Comparison of ENCODE assay signal across 13 mouse cellular contexts in the genomic region with DNA sequence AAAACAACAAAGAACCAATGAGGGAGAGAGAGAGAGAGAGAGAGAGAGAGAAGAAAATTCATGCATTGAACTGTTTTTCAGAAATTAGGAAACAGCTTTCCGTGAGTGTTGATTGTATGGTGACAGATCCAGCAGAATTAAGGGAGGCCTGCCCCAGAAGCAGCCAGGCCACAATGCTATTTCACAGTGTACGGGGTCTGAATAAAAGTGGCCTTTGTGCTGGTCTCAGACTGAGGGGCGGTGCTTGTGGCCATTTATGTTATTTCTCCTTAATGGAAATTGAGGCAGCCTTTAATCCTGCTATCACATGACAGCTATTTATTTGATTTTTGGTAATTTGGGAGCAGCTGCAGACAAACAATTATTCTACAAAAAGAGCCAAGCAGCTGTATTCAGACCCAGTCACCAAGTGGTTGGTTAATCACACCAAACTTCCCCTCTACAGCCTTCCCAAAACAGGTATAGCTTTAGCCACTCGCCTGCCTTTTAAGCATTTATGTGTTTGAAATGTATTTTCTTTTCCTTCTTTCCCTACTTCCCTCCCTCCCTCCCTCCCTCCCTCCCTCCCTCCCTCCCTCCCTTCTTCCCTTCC. TPM values are rescaled to one million over a fixed set of nuclear protein-coding genes. Genes with fewer than 3 reads are reported as not detected.
A peak's percentile ranks its signal among the peaks of the same experiment; 100 is the strongest.
DNase-seq lines count a peak whose midpoint lies in the region; ATAC-seq and TF ChIP-seq lines count a peak whose summit lies in the region.
"Had no signal": no experiment of that assay in that cellular context is flagged by ENCODE, and none has a peak within 500 bp of the region (broad histone marks: within the 10 kb centered on the region; RNA-seq: fewer than 3 reads in every experiment).

No protein-coding gene starts in this region.

- no peak for TF ChIP-seq EP300 in stomach, postnatal 0 days (optimal IDR thresholded peaks at IDR 0.05)

- no peak overlapping the region for H3K4me2 ChIP-seq in midbrain, embryonic 12.5 days (replicated peaks)
- H3K4me2 ChIP-seq in midbrain, embryonic 15.5 days: no peak overlapping the region
- H3K4me2 ChIP-seq in forebrain, embryonic 14.5 days (ENCODE audit: low read length): no peak overlapping the region
- no peak overlapping the region for H3K4me2 ChIP-seq in neural tube, embryonic 13.5 days
- no peak overlapping the region for H3K4me2 ChIP-seq in stomach, postnatal 0 days (replicated peaks; ENCODE audit: low read depth)
- H3K4me2 ChIP-seq: intestine, embryonic 15.5 days had no signal

- DNase-seq in embryo, embryonic 10.5 days (ENCODE audit: low spot score): peak; percentile 32
- DNase-seq in embryo, embryonic 9.5 days (ENCODE audit: extremely low spot score): no peak
- DNase-seq in forebrain, embryonic 14.5 days (ENCODE audit: low spot score): peak; percentile 78
- no peak for DNase-seq in stomach, postnatal 0 days (ENCODE audit: low spot score)
- DNase-seq in cerebellum, adult 8-10 months: no peak
- DNase-seq: cerebellum, adult 18-20 months; kidney, postnatal 14 days; thymus, postnatal 14 days had no signal

- H3K9me3 ChIP-seq in midbrain, embryonic 12.5 days: no peaks in the 10 kb centered on the region
- no peaks in the 10 kb centered on the region for H3K9me3 ChIP-seq in midbrain, embryonic 15.5 days
- no peaks in the 10 kb centered on the region for H3K9me3 ChIP-seq in forebrain, embryonic 14.5 days (replicated peaks; ENCODE audit: control insufficient read depth, low read length)
- no peaks in the 10 kb centered on the region for H3K9me3 ChIP-seq in neural tube, embryonic 13.5 days
- H3K9me3 ChIP-seq in stomach, postnatal 0 days (ENCODE audit: control insufficient read depth, low read length): no peaks in the 10 kb centered on the region
- H3K9me3 ChIP-seq: intestine, embryonic 15.5 days had no signal

- no peak for TF ChIP-seq CTCF in stomach, postnatal 0 days (IDR thresholded peaks at IDR 0.05; ENCODE audit: low read depth)

- H3K9ac ChIP-seq in midbrain, embryonic 12.5 days (replicated peaks): no peak overlapping the region
- no peak overlapping the region for H3K9ac ChIP-seq in midbrain, embryonic 15.5 days
- H3K9ac ChIP-seq in forebrain, embryonic 14.5 days (ENCODE audit: low read length): no peak overlapping the region
- H3K9ac ChIP-seq in neural tube, embryonic 13.5 days: no peak overlapping the region
- H3K9ac ChIP-seq in stomach, postnatal 0 days (ENCODE audit: low read length): no peak overlapping the region
- H3K9ac ChIP-seq: intestine, embryonic 15.5 days had no signal

- peak; percentile 64 for ATAC-seq in midbrain, embryonic 12.5 days (ENCODE audit: low FRiP score, low read depth)
- no peak for ATAC-seq in midbrain, embryonic 15.5 days (replicated peaks)
- peak; percentile 88 for ATAC-seq in forebrain, embryonic 14.5 days
- ATAC-seq in neural tube, embryonic 13.5 days (ENCODE audit: low read depth): no peak
- ATAC-seq in stomach, postnatal 0 days (ENCODE audit: low FRiP score, low TSS enrichment): no peak
- ATAC-seq: intestine, embryonic 15.5 days had no signal

- H3K36me3 ChIP-seq in midbrain, embryonic 12.5 days: no peaks in the 10 kb centered on the region
- no peaks in the 10 kb centered on the region for H3K36me3 ChIP-seq in midbrain, embryonic 15.5 days (replicated peaks)
- no peaks in the 10 kb centered on the region for H3K36me3 ChIP-seq in forebrain, embryonic 14.5 days (ENCODE audit: control insufficient read depth, insufficient read depth, low read length)
- no peaks in the 10 kb centered on the region for H3K36me3 ChIP-seq in neural tube, embryonic 13.5 days
- no peaks in the 10 kb centered on the region for H3K36me3 ChIP-seq in stomach, postnatal 0 days (ENCODE audit: control insufficient read depth, insufficient read depth, low read length)
- H3K36me3 ChIP-seq: intestine, embryonic 15.5 days had no signal

- no peak overlapping the region for H3K4me3 ChIP-seq in midbrain, embryonic 12.5 days
- no peak overlapping the region for H3K4me3 ChIP-seq in midbrain, embryonic 15.5 days
- no peak overlapping the region for H3K4me3 ChIP-seq in forebrain, embryonic 14.5 days (ENCODE audit: low read depth, low read length)
- H3K4me3 ChIP-seq in neural tube, embryonic 13.5 days: no peak overlapping the region
- no peak overlapping the region for H3K4me3 ChIP-seq in stomach, postnatal 0 days (ENCODE audit: low read depth, low read length)
- H3K4me3 ChIP-seq: intestine, embryonic 15.5 days had no signal

- H3K27ac ChIP-seq in midbrain, embryonic 12.5 days (replicated peaks): peak overlapping the region; percentile 63
- no peak overlapping the region for H3K27ac ChIP-seq in midbrain, embryonic 15.5 days
- H3K27ac ChIP-seq in forebrain, embryonic 14.5 days (ENCODE audit: low read depth, low read length): peak overlapping the region; percentile 74; the same call in 1 of the 2 replicates
- peak overlapping the region; percentile 59 for H3K27ac ChIP-seq in neural tube, embryonic 13.5 days (replicated peaks)
- no peak overlapping the region for H3K27ac ChIP-seq in stomach, postnatal 0 days (replicated peaks)
- H3K27ac ChIP-seq: intestine, embryonic 15.5 days had no signal

- peaks cover 7% of the 10 kb centered on the region for H3K27me3 ChIP-seq in midbrain, embryonic 12.5 days
- no peaks in the 10 kb centered on the region for H3K27me3 ChIP-seq in midbrain, embryonic 15.5 days (replicated peaks)
- no peaks in the 10 kb centered on the region for H3K27me3 ChIP-seq in forebrain, embryonic 14.5 days (replicated peaks; ENCODE audit: control insufficient read depth, insufficient read depth, low read length)
- no peaks in the 10 kb centered on the region for H3K27me3 ChIP-seq in neural tube, embryonic 13.5 days
- H3K27me3 ChIP-seq in stomach, postnatal 0 days (ENCODE audit: control insufficient read depth, insufficient read depth, low read length): no peaks in the 10 kb centered on the region
- H3K27me3 ChIP-seq: CH12.LX; intestine, embryonic 15.5 days had no signal

- WGBS in midbrain, embryonic 12.5 days: 21% methylated on average over 4 of the region's 4 CpGs
- 23% methylated on average over 4 of the region's 4 CpGs for WGBS in midbrain, embryonic 15.5 days
- 4% methylated on average over 4 of the region's 4 CpGs for WGBS in forebrain, embryonic 14.5 days
- WGBS in neural tube, embryonic 13.5 days: 34% methylated on average over 4 of the region's 4 CpGs
- 73% methylated on average over 4 of the region's 4 CpGs for WGBS in stomach, postnatal 0 days

- H3K4me1 ChIP-seq in midbrain, embryonic 12.5 days: peaks cover 61% of the 10 kb centered on the region
- H3K4me1 ChIP-seq in midbrain, embryonic 15.5 days: peaks cover 4% of the 10 kb centered on the region
- peaks cover 15% of the 10 kb centered on the region for H3K4me1 ChIP-seq in forebrain, embryonic 14.5 days (ENCODE audit: control insufficient read depth, insufficient read depth, low read length)
- H3K4me1 ChIP-seq in neural tube, embryonic 13.5 days (replicated peaks): peaks cover 14% of the 10 kb centered on the region
- 0 out of 2 replicates have a peak, but pooled peaks cover 2% of the 10 kb centered on the region for H3K4me1 ChIP-seq in stomach, postnatal 0 days (replicated peaks; ENCODE audit: control insufficient read depth, insufficient read depth)
- H3K4me1 ChIP-seq: intestine, embryonic 15.5 days had no signal

RNA-seq across cellular contexts. Expression of a gene that starts 31.2 kb away (rescaled TPM):
- polyA plus RNA-seq in midbrain, embryonic 12.5 days (2016; fragmentation: Nextera tagmentation; extraction: Ambion mirVana): 74.1 and 78.9 TPM in 2 replicates
- 40.0 and 41.2 TPM in 2 replicates for polyA plus RNA-seq in midbrain, embryonic 15.5 days (2015; fragmentation: Nextera tagmentation; extraction: Ambion mirVana)
- polyA plus RNA-seq in forebrain, embryonic 14.5 days (2014; fragmentation: Nextera tagmentation; extraction: Ambion mirVana): 46.5 and 48.7 TPM in 2 replicates
- 40.0 and 40.9 TPM in 2 replicates for polyA plus RNA-seq in neural tube, embryonic 13.5 days (2015; fragmentation: Nextera tagmentation; extraction: Ambion mirVana)
- 15.1 and 16.7 TPM in 2 replicates for polyA plus RNA-seq in stomach, postnatal 0 days (2015; fragmentation: Nextera tagmentation; extraction: Ambion mirVana)

Comparison
In these comparisons a context has a peak if more than half of its experiments do, and no peak if none do; other contexts are left out.
1. DNase-seq: peak in embryo, embryonic 10.5 days (single experiment) and forebrain, embryonic 14.5 days (single experiment); none in embryo, embryonic 9.5 days (single experiment), stomach, postnatal 0 days (single experiment) and cerebellum, adult 8-10 months (single experiment).
2. ATAC-seq: peak in midbrain, embryonic 12.5 days (single experiment) and forebrain, embryonic 14.5 days (single experiment); none in midbrain, embryonic 15.5 days (single experiment), neural tube, embryonic 13.5 days (single experiment) and stomach, postnatal 0 days (single experiment).
3. H3K27ac ChIP-seq: peak in midbrain, embryonic 12.5 days (single experiment), forebrain, embryonic 14.5 days (single experiment) and neural tube, embryonic 13.5 days (single experiment); none in midbrain, embryonic 15.5 days (single experiment) and stomach, postnatal 0 days (single experiment).